Mouse (Mus musculus) lung, adult 2 months (tissue): ENCODE measurements around the gene Atf7ip.

Experiments
- CTCF ChIP-seq: fragments of 200-500 bp; IDR thresholded peaks from 2 replicates; pipeline ENCODE4 v1.5.1; 2011; ENCODE audit warnings: mild to moderate bottlenecking, low read length, control low read depth; ENCODE audit not compliant: insufficient read depth
- POLR2A ChIP-seq: fragments of 200-500 bp; IDR thresholded peaks from 2 replicates; pipeline ENCODE4 v1.6.1; 2011; ENCODE audit warnings: low read depth, mild to moderate bottlenecking, control low read depth, low read length, borderline replicate concordance; ENCODE audit errors: extremely low read depth

GRCm38 (mm10) chr6:136463491-136463890 is 42.5 kb upstream of the Atf7ip start:
- TF ChIP-seq POLR2A, result no peak
- no peak for TF ChIP-seq CTCF
